Mouse (Mus musculus) heart, adult 2 months (tissue): Measurements from ENCODE around the gene Fads2. TPM values are rescaled to one million over a fixed set of nuclear protein-coding genes. Genes with fewer than 3 reads are reported as not detected.
A peak's percentile ranks its signal among the peaks of the same experiment; 100 is the strongest.

Experiments used
- DNase-seq, 2 experiments: peaks; one replicate each; pipeline ENCODE4 v3.0.0; 2021
- H3K27ac ChIP-seq: fragments of 200-600 bp; 2 replicates; pipeline ENCODE4 v1.8.1; 2022
- H3K27me3 ChIP-seq: fragments of 200-500 bp; 2 replicates; pipeline ENCODE4 v1.6.1; 2012; ENCODE audit warnings: mild to moderate bottlenecking, low read length, inconsistent platforms, mixed read lengths; ENCODE audit not compliant: control insufficient read depth, insufficient read depth
- H3K36me3 ChIP-seq: fragments of 200-500 bp; 2 replicates; pipeline ENCODE4 v1.6.1; 2012; ENCODE audit warnings: low read length, inconsistent platforms; ENCODE audit not compliant: control insufficient read depth, insufficient read depth
- H3K4me1 ChIP-seq: fragments of 200-500 bp; 2 replicates; pipeline ENCODE4 v1.6.1; 2011; ENCODE audit warnings: low read length; ENCODE audit not compliant: control insufficient read depth, insufficient read depth
- H3K4me3 ChIP-seq: fragments of 200-600 bp; 2 replicates; pipeline ENCODE4 v1.8.1; 2022
- H3K79me2 ChIP-seq: fragments of 200-500 bp; replicated peaks from 2 replicates; pipeline ENCODE4 v1.6.1; 2012; ENCODE audit warnings: mild to moderate bottlenecking, inconsistent platforms, low read length, moderate library complexity, mixed read lengths; ENCODE audit not compliant: control insufficient read depth, insufficient read depth
- H3K9ac ChIP-seq: fragments of 200-500 bp; 2 replicates; pipeline ENCODE4 v1.6.1; 2012; ENCODE audit warnings: low read depth, mild to moderate bottlenecking, control low read depth, inconsistent platforms, low read length, mixed read lengths
- CTCF ChIP-seq: fragments of 200-600 bp; IDR thresholded peaks from 2 replicates; pipeline ENCODE4 v1.8.1; 2022; ENCODE audit warnings: antibody characterized with exemption, mild to moderate bottlenecking, moderate library complexity
- EP300 ChIP-seq: fragments of 200-500 bp; IDR thresholded peaks from 2 replicates; pipeline ENCODE4 v1.6.1; 2011; ENCODE audit warnings: low read depth, low read length, control low read depth; ENCODE audit not compliant: insufficient read depth
- POLR2A ChIP-seq: fragments of 200-500 bp; IDR thresholded peaks from 2 replicates; pipeline ENCODE4 v1.6.1; 2011; ENCODE audit warnings: mild to moderate bottlenecking, low read depth, low read length, control low read depth; ENCODE audit not compliant: insufficient read depth
- WGBS: fragments of 180-500 bp; shearing (Covaris S2); methylation state at CpG from one replicate; pipeline ENCODE4 v1.1.7; 2018; 5-methylcytosine and 5-hydroxymethylcytosine counted together
- intact Hi-C: fragments of 180-260 bp; cut with DNase I; formaldehyde crosslinking; loops from one replicate; pipeline ENCODE4 v1.15.1; 2025
- long read RNA-seq: library from polyadenylated mRNA; stranded (forward); transcript quantifications from one replicate; pipeline ENCODE4 v2.0.0, GENCODE M21; 2021
- polyA plus RNA-seq: library from polyadenylated mRNA; depleted of rRNA; stranded (reverse); fragments of >200 nt; gene quantifications from 2 replicates; pipeline ENCODE4 v1.2.3, GENCODE M21; 2012; rRNA removed
- total RNA-seq, 2 experiments: library from RNA; stranded (reverse); gene quantifications; 2 replicates each; pipeline ENCODE4 v1.2.3; 2021

Fads2 gene
- total RNA-seq (1 to 10 TPM; 5.3 to 6.3 TPM), polyA plus RNA-seq (13.3 and 15.5 TPM in 2 replicates)
- long read RNA-seq, partial matches to known transcripts: 1 of 4 reads
- long read RNA-seq, other reads (novel, unspliced or antisense): 0 of 4 reads

DNA sequence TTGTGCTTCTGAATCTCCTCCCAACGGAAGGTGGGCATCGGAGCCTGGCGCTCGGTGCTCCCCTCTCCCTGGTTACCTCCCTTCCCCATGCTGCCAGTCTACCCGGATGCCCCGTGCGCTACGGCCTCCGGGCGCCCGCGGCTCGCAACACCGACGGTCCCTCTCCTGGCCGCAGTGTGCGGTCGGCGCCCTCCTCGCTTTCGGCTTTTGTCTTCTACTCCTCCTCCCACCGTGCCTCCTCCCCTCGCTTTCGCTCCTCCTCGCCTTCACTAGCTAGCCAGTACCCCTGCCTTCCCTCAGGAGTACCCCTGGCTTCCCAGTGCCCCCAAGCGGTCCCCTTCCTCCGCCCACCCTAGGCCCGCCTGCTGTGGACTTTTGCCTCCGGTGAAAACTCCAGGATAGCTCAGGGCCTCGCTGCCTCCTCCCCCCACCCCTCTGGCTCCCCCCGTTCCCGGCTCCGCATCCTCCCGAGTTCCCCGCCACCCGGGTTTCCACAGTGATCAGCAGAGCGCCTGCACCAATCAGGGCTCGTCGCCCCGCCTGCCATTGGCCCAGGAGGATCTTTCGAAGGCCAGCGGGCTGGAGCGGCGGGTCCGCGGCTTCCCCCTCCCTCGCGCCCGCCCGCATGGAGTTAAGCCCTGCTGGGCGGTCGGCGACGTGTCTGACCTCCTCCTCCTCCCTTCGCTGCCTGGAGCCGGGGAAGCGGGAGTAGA lies at the start of gene Fads2:
Fads2 (minus strand) TSS at position 406 of the 713 bp plus-strand sequence.
- Histone ChIP-seq H3K4me1 (no peaks in the 10 kb centered on the region; the same call in 1 of the 2 replicates), H3K27ac (peak within 1 kb of the TSS; percentile 58), H3K9ac (peak within 1 kb of the TSS; percentile 79), H3K36me3 (no peaks in the 10 kb centered on the region), H3K4me3 (peak within 1 kb of the TSS; percentile 66), H3K27me3 (no peaks in the 10 kb centered on the region), H3K79me2 (no peaks in the 10 kb centered on the region)
- no peak for TF ChIP-seq EP300
- TF ChIP-seq CTCF: no peak
- peak; percentile 68 for TF ChIP-seq POLR2A
- DNase-seq: peak; percentile 86 to 91
- 1% methylated on average over 57 of the region's 57 CpGs for WGBS
- intact Hi-C loops: loop anchor here (5.0 kb wide), 1 partner anchor 59 kb away; the partner anchor contains the start of gene Fads3

DNA sequence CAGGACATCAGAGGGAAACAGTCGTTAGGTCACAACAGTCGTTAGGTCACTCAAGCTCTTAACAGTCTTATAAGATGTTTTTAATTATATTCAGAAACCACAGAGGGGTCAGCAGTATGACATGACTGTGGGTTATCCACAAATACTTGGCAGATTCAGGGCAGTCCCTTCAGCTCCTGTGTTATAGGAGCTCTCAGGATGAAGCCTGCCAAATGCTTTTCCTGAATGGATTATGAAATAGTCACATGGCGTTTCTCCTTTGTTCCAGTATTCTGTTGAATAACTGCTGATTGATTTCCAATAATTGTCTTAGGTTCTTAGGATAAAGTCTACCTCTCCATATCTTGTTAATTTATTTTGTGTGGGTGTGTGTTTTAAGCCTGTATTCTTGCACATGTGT lies 47.6 kb upstream of the Fads2 start:
- no peak for DNase-seq
- Histone ChIP-seq H3K9ac (no peak overlapping the region), H3K36me3 (no peaks in the 10 kb centered on the region), H3K4me3 (no peak overlapping the region), H3K4me1 (peaks cover 1% of the 10 kb centered on the region; the same call in 1 of the 2 replicates), H3K27ac (no peak overlapping the region; the same call in 1 of the 2 replicates), H3K79me2 (no peaks in the 10 kb centered on the region), H3K27me3 (no peaks in the 10 kb centered on the region)
- intact Hi-C loops: no loop called here
- TF ChIP-seq CTCF (no peak), EP300 (no peak), POLR2A (no peak)
- 26% methylated on average over 3 of the region's 3 CpGs for WGBS

DNA sequence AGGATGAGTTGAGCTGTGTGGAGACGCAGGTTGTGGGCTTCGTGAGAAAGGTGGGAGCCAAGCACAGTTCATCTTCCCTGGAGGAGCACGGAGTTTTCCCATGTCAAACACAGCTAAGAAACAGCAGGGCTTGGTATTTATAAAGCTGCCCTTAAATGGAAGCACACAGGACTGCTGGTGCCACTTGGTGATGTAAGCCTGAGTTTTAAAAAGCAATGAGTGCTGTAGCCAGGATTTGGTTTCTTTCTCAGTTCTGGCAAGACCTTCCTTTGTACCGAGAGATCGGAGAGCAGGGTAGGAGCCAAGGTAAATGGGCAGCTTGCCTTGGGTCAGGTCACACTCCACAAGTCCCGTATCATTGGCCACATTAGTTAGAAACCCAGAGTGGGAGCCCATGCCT lies 47.0 kb upstream of the Fads2 start:
- H3K27ac ChIP-seq: peak overlapping the region; percentile 36; the same call in 1 of the 2 replicates

DNA sequence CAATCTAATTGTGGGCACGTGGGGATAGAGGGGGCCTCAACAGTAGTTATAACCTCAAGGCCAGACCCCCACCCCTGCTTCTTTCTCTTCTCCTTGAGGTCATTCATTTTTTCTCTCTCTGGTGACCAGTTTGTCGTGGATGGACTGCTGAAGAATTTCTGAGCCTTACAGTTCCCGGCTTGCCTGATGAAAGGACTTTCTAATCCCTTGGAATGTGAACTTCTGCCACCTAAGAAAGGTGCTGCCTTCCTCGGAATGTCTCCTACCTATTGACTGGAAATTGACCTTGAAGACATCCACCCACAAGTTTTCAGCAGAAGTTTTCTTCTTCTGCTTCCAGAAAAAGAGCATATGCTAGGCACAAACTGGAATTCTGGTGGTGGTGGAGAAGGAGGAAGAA lies 42.9 kb upstream of the Fads2 start:
- Histone ChIP-seq H3K79me2 (no peaks in the 10 kb centered on the region), H3K4me1 (peaks cover 1% of the 10 kb centered on the region; the same call in 1 of the 2 replicates), H3K4me3 (no peak overlapping the region), H3K27me3 (no peaks in the 10 kb centered on the region), H3K27ac (no peak overlapping the region), H3K36me3 (no peaks in the 10 kb centered on the region), H3K9ac (no peak overlapping the region)
- DNase-seq: no peak
- no peak for TF ChIP-seq POLR2A
- no peak for TF ChIP-seq EP300
- no peak for TF ChIP-seq CTCF
- 67% methylated on average over 4 of the region's 4 CpGs for WGBS
- intact Hi-C loops: no loop called here

More for the DNA sequence above, 47.0 kb upstream of the Fads2 start:
- Histone ChIP-seq H3K4me1 (peaks cover 1% of the 10 kb centered on the region; the same call in 1 of the 2 replicates), H3K79me2 (no peaks in the 10 kb centered on the region), H3K4me3 (no peak overlapping the region), H3K27me3 (no peaks in the 10 kb centered on the region), H3K9ac (no peak overlapping the region), H3K36me3 (no peaks in the 10 kb centered on the region)
- DNase-seq: peak in 1 of 2 experiments; percentile 44
- WGBS: 51% methylated on average over 6 of the region's 6 CpGs
- intact Hi-C loops: no loop called here
- no peak for TF ChIP-seq CTCF
- no peak for TF ChIP-seq POLR2A
- TF ChIP-seq EP300: no peak

DNA sequence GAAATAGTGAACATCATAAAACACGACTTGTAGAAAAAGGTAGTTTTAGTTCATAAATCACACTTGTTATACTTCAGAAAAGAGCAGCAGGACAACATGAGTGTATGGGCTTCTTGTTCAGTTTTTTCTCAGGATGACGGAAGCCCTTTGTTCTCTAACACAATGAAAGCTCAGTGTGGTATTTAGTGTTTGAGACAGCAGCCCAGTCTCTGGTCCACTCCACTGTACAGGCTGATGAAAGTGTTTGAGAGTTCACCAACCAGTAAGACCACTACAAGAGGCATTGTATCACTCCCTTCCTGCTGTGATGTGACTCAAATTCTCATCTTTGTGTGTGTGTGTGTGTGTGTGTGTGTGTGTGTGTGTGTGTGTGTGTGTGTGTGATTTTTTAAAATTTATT lies 42.1 kb upstream of the Fads2 start:
- H3K36me3 ChIP-seq: no peaks in the 10 kb centered on the region
- TF ChIP-seq CTCF (no peak), EP300 (no peak), POLR2A (no peak)
- intact Hi-C loops: no loop called here
- H3K4me1 ChIP-seq: peaks cover 1% of the 10 kb centered on the region; the same call in 1 of the 2 replicates
- no peak overlapping the region for H3K9ac ChIP-seq
- no peak for DNase-seq
- WGBS: 62% methylated on average over 2 of the region's 2 CpGs
- H3K27ac ChIP-seq: no peak overlapping the region
- H3K27me3 ChIP-seq: no peaks in the 10 kb centered on the region
- no peak overlapping the region for H3K4me3 ChIP-seq
- H3K79me2 ChIP-seq: no peaks in the 10 kb centered on the region

DNA sequence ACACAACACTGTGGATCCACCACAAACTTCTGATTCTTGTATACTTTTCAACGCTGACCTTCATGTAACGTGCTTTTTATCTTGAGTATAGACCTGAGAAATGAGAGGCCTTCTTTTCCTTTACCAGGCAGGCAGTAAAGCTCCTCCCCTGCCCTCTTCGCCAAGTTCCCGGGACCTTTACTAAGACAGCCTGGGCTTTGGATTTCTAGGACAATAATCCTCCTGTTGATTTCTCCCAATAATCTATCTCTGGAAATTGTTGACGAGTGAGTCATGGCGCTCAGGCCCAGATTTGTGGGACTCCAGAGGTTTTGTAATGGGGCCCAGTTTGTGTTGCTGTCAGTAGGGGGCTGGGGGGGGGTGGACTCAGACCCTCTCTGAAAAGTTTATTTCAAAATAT lies 38.2 kb upstream of the Fads2 start:
- peak; percentile 10 to 19 for DNase-seq
- WGBS: 66% methylated on average over 6 of the region's 6 CpGs
- Histone ChIP-seq H3K4me3 (no peak overlapping the region), H3K27me3 (no peaks in the 10 kb centered on the region), H3K79me2 (no peaks in the 10 kb centered on the region), H3K9ac (no peak overlapping the region), H3K36me3 (no peaks in the 10 kb centered on the region), H3K4me1 (no peaks in the 10 kb centered on the region), H3K27ac (no peak overlapping the region)
- intact Hi-C loops: no loop called here
- TF ChIP-seq CTCF (no peak), POLR2A (no peak), EP300 (no peak)
